Mouse (Mus musculus) CH12.LX (cell line): Measurements from ENCODE around the gene Fam19a2. TPM values are rescaled to one million over a fixed set of nuclear protein-coding genes. Genes with fewer than 3 reads are reported as not detected.

ENCODE experiments used
- DNase-seq: peaks from one replicate; pipeline ENCODE4 v3.0.0-alpha.2; 2013; ENCODE audit errors: extremely low read depth
- H3K27ac ChIP-seq: 2 replicates; pipeline ENCODE4 v1.5.1; 2012; ENCODE audit warnings: low read depth, mild to moderate bottlenecking, control low read depth, moderate library complexity; ENCODE audit not compliant: insufficient read depth
- H3K27me3 ChIP-seq: replicated peaks from 2 replicates; pipeline ENCODE3; 2012; ENCODE audit warnings: inconsistent platforms
- H3K36me3 ChIP-seq, 2 experiments: replicated peaks in 1 of 2; 2 replicates each; pipeline versions ENCODE3 to v1.6.1; 2012; ENCODE audit warnings: inconsistent platforms in 1 of 2, low read length in 1 of 2, mild to moderate bottlenecking in 1 of 2, mixed read lengths in 1 of 2, moderate library complexity in 1 of 2; ENCODE audit not compliant: control insufficient read depth in 1 of 2, insufficient read depth in 1 of 2
- H3K4me1 ChIP-seq, 2 experiments: 2 replicates each; pipeline ENCODE4 v1.6.1; 2012; ENCODE audit warnings: inconsistent platforms in 1 of 2, moderate library complexity in 1 of 2; ENCODE audit not compliant: insufficient read depth in 2 of 2, control insufficient read depth in 1 of 2
- H3K4me2 ChIP-seq: 2 replicates; pipeline ENCODE4 v1.6.1; 2012; ENCODE audit warnings: low read depth, mild to moderate bottlenecking, control low read depth; ENCODE audit not compliant: poor library complexity, insufficient read depth, severe bottlenecking
- H3K4me3 ChIP-seq, 3 experiments: fragments of 150-350 bp in 1 of 3; sonication (generic) in 1 of 3; replicated peaks in 1 of 3; 2 replicates each; pipeline versions ENCODE3 to v1.5.1; 2011 to 2012; ENCODE audit warnings: low read depth in 2 of 3, low read length in 2 of 3, mild to moderate bottlenecking in 2 of 3, moderate library complexity in 2 of 3, control low read depth in 1 of 3, improper control_type of control experiment in 1 of 3, inconsistent platforms in 1 of 3, mixed read lengths in 1 of 3; ENCODE audit not compliant: poor library complexity in 1 of 3
- H3K79me2 ChIP-seq: replicated peaks from 2 replicates; pipeline ENCODE4 v1.6.1; 2012; ENCODE audit warnings: mild to moderate bottlenecking, moderate library complexity; ENCODE audit not compliant: control insufficient read depth, poor library complexity, insufficient read depth, severe bottlenecking; ENCODE audit errors: extremely low read depth
- H3K9ac ChIP-seq: 2 replicates; pipeline ENCODE4 v1.6.1; 2012; ENCODE audit warnings: low read depth, mild to moderate bottlenecking, control low read depth, moderate library complexity; ENCODE audit not compliant: insufficient read depth
- H3K9me3 ChIP-seq: replicated peaks from 2 replicates; pipeline ENCODE3; 2012; ENCODE audit warnings: low read length, inconsistent platforms, mixed read lengths
- BHLHE40 ChIP-seq: IDR thresholded peaks from 2 replicates; pipeline ENCODE4 v1.6.1; 2011; ENCODE audit warnings: mild to moderate bottlenecking, low read depth, low read length, improper control_type of control experiment
- CHD1 ChIP-seq: IDR thresholded peaks from 2 replicates; pipeline ENCODE4 v1.6.1; 2012; ENCODE audit warnings: low read depth, low read length, improper control_type of control experiment, inconsistent platforms
- CTCF ChIP-seq, 2 experiments: IDR thresholded peaks in 1 of 2; conservative IDR thresholded peaks in 1 of 2; 2 replicates each; pipeline ENCODE4 v1.5.1; 2011 to 2012; ENCODE audit warnings: low read depth in 2 of 2, low read length in 2 of 2, improper control_type of control experiment in 1 of 2, inconsistent platforms in 1 of 2, mild to moderate bottlenecking in 1 of 2, moderate library complexity in 1 of 2
- E2F4 ChIP-seq: IDR thresholded peaks from 2 replicates; pipeline ENCODE4 v1.6.1; 2011; ENCODE audit warnings: low read depth, low read length, improper control_type of control experiment; ENCODE audit not compliant: insufficient replicate concordance
- ELF1 ChIP-seq: IDR thresholded peaks from 2 replicates; pipeline ENCODE4 v1.6.1; 2014; ENCODE audit warnings: low read depth, mild to moderate bottlenecking, inconsistent platforms, low read length, improper control_type of control experiment
- ETS1 ChIP-seq: conservative IDR thresholded peaks from 2 replicates; pipeline ENCODE4 v1.6.1; 2012; ENCODE audit warnings: low read depth, mild to moderate bottlenecking, inconsistent platforms, low read length, improper control_type of control experiment, moderate library complexity
- GABPA ChIP-seq: IDR thresholded peaks from 2 replicates; pipeline ENCODE4 v1.6.1; 2012; ENCODE audit warnings: low read depth, low read length, improper control_type of control experiment, inconsistent platforms; ENCODE audit not compliant: insufficient replicate concordance
- HCFC1 ChIP-seq: IDR thresholded peaks from 2 replicates; pipeline ENCODE4 v1.6.1; 2012; ENCODE audit warnings: low read depth, mild to moderate bottlenecking, inconsistent platforms, low read length, improper control_type of control experiment
- JUND ChIP-seq: conservative IDR thresholded peaks from 2 replicates; pipeline ENCODE4 v1.6.1; 2011; ENCODE audit warnings: low read depth, low read length, improper control_type of control experiment
- KAT2A ChIP-seq: IDR thresholded peaks from 2 replicates; pipeline ENCODE4 v1.6.1; 2012; ENCODE audit warnings: low read length, improper control_type of control experiment, inconsistent platforms; ENCODE audit not compliant: insufficient replicate concordance
- MAFK ChIP-seq: IDR thresholded peaks from 2 replicates; pipeline ENCODE4 v1.6.1; 2011; ENCODE audit warnings: low read length, improper control_type of control experiment; ENCODE audit not compliant: insufficient replicate concordance
- MAZ ChIP-seq: IDR thresholded peaks from 2 replicates; pipeline ENCODE4 v1.6.1; 2012; ENCODE audit warnings: low read depth, mild to moderate bottlenecking, inconsistent platforms, low read length, improper control_type of control experiment, moderate library complexity
- MXI1 ChIP-seq: IDR thresholded peaks from 2 replicates; pipeline ENCODE4 v1.6.1; 2011; ENCODE audit warnings: mild to moderate bottlenecking, low read depth, low read length, improper control_type of control experiment
- MYC ChIP-seq: IDR thresholded peaks from 2 replicates; pipeline ENCODE4 v1.6.1; 2011; ENCODE audit warnings: low read depth, mild to moderate bottlenecking, improper control_type of control experiment, low read length
- NRF1 ChIP-seq: IDR thresholded peaks from 2 replicates; pipeline ENCODE4 v1.6.1; 2014; ENCODE audit warnings: low read depth, mild to moderate bottlenecking, inconsistent platforms, low read length, improper control_type of control experiment, moderate library complexity
- POLR2A ChIP-seq: IDR thresholded peaks from 2 replicates; pipeline ENCODE4 v1.6.1; 2011; ENCODE audit warnings: low read depth, mild to moderate bottlenecking, improper control_type of control experiment, low read length
- POLR2AphosphoS2 ChIP-seq: IDR thresholded peaks from 2 replicates; pipeline ENCODE4 v1.6.1; 2011; ENCODE audit warnings: low read depth, low read length, improper control_type of control experiment
- RAD21 ChIP-seq: IDR thresholded peaks from 2 replicates; pipeline ENCODE4 v1.6.1; 2011; ENCODE audit warnings: low read depth, mild to moderate bottlenecking, low read length, improper control_type of control experiment, moderate library complexity
- RCOR1 ChIP-seq: conservative IDR thresholded peaks from 2 replicates; pipeline ENCODE4 v1.6.1; 2012; ENCODE audit warnings: low read depth, mild to moderate bottlenecking, inconsistent platforms, low read length, improper control_type of control experiment
- SIN3A ChIP-seq: IDR thresholded peaks from 2 replicates; pipeline ENCODE4 v1.6.1; 2012; ENCODE audit warnings: low read length, improper control_type of control experiment, inconsistent platforms
- SMC3 ChIP-seq: IDR thresholded peaks from 2 replicates; pipeline ENCODE4 v1.6.1; 2011; ENCODE audit warnings: low read depth, low read length, improper control_type of control experiment
- TCF12 ChIP-seq: IDR thresholded peaks from 2 replicates; pipeline ENCODE4 v1.6.1; 2014; ENCODE audit warnings: low read depth, mild to moderate bottlenecking, inconsistent platforms, low read length, improper control_type of control experiment
- UBTF ChIP-seq: IDR thresholded peaks from 2 replicates; pipeline ENCODE4 v1.6.1; 2012; ENCODE audit warnings: low read depth, mild to moderate bottlenecking, inconsistent platforms, low read length, improper control_type of control experiment, moderate library complexity
- USF1 ChIP-seq: IDR thresholded peaks from 2 replicates; pipeline ENCODE4 v1.6.1; 2014; ENCODE audit warnings: low read depth, mild to moderate bottlenecking, inconsistent platforms, low read length, improper control_type of control experiment
- USF2 ChIP-seq: conservative IDR thresholded peaks from 2 replicates; pipeline ENCODE4 v1.6.1; 2011; ENCODE audit warnings: low read depth, low read length, improper control_type of control experiment
- ZC3H11A ChIP-seq: IDR thresholded peaks from 2 replicates; pipeline ENCODE4 v1.6.1; 2012; ENCODE audit warnings: low read depth, mild to moderate bottlenecking, inconsistent platforms, low read length, improper control_type of control experiment
- ZKSCAN1 ChIP-seq: IDR thresholded peaks from 2 replicates; pipeline ENCODE4 v1.6.1; 2012; ENCODE audit warnings: low read depth, inconsistent platforms, low read length, improper control_type of control experiment, borderline replicate concordance
- ZMIZ1 ChIP-seq: IDR thresholded peaks from 2 replicates; pipeline ENCODE4 v1.6.1; 2012; ENCODE audit warnings: low read depth, mild to moderate bottlenecking, inconsistent platforms, low read length, improper control_type of control experiment
- dilution Hi-C: fragments of 300-500 bp; cut with MboI; formaldehyde crosslinking; loops from 2 replicates; pipeline ENCODE4 v1.14.3; 2020; ENCODE audit warnings: low sequenced_read_pairs; ENCODE audit not compliant: extremely low pct_unique_long_range_greater_than_20kb, extremely low pct_ligation_motif_present
- in situ Hi-C: fragments of 300-500 bp; cut with MboI; formaldehyde crosslinking; loops from 3 replicates; pipeline ENCODE4 v1.14.3; 2019; ENCODE audit warnings: low sequenced_read_pairs, low pct_ligation_motif_present, low pct_unique_long_range_greater_than_20kb, mixed read lengths
- polyA plus RNA-seq: library from polyadenylated mRNA; unstranded; fragments of >175 nt; gene quantifications from 2 replicates; pipeline ENCODE4 v1.2.1, GENCODE M21; 2012; ENCODE audit warnings: low read depth; ENCODE audit not compliant: insufficient read length
- total RNA-seq, 2 experiments: library from RNA; depleted of rRNA; stranded (reverse); fragments of 300-350 nt in 1 of 2; fragments of >200 nt in 1 of 2; gene quantifications; 2 replicates each; pipeline ENCODE4 v1.2.3; 2012 to 2014

Fam19a2 gene
- total and polyA plus RNA-seq, 3 experiments = not detected

DNA sequence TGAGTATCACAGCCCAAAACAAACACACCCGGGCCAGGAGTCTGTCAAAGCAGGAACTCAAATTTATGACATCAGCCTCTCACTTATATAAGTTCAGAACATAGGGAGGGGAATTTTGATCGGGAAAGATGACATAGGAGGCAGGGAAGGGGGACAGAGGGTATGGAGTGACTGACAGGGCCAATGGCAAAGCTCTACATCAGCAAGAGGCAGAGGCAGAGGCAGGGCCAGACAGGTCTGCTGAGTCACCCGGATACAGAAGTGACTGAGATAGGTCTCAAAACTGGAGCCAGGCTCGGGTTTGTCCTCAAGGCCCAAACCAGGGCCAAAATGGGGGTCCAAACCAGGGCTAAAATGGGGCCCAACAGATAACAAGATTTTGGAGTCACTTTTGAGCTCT is 272.3 kb downstream of the Fam19a2 start:
- no peaks in the 10 kb centered on the region for H3K36me3 ChIP-seq
- H3K4me3 ChIP-seq = no peak overlapping the region
- no peak overlapping the region for H3K4me2 ChIP-seq
- H3K27ac ChIP-seq = no peak overlapping the region
- peaks cover 33% of the 10 kb centered on the region for H3K9me3 ChIP-seq
- no peaks in the 10 kb centered on the region for H3K4me1 ChIP-seq
- dilution Hi-C loops (no loop called here), in situ Hi-C loops (no loop called here)
- TF ChIP-seq ETS1 = no peak
- TF ChIP-seq BHLHE40 = no peak
- no peak for TF ChIP-seq USF1
- no peak for TF ChIP-seq POLR2AphosphoS2
- TF ChIP-seq KAT2A = no peak
- TF ChIP-seq TCF12 = no peak
- no peak for TF ChIP-seq POLR2A
- TF ChIP-seq MXI1 = no peak
- no peak for TF ChIP-seq RCOR1
- TF ChIP-seq E2F4 = no peak
- TF ChIP-seq ZKSCAN1 = no peak
- TF ChIP-seq CTCF (conservative IDR thresholded peaks at IDR 0.05 in 1 of 2, IDR thresholded peaks at IDR 0.05 in 1 of 2; ENCODE audit: low read depth in 2 of 2, low read length in 2 of 2) = no peak
- no peak for TF ChIP-seq MAFK
- no peak for TF ChIP-seq USF2
- no peak for TF ChIP-seq JUND
- TF ChIP-seq ZC3H11A = no peak
- no peak for TF ChIP-seq RAD21
- no peak for TF ChIP-seq HCFC1
- H3K27me3 ChIP-seq = no peaks in the 10 kb centered on the region
- no peak overlapping the region for H3K9ac ChIP-seq
- no peak for DNase-seq
- no peaks in the 10 kb centered on the region for H3K79me2 ChIP-seq

GRCm38 (mm10) chr10:123548391-123548790 is 284.6 kb downstream of the Fam19a2 start:
- no peaks in the 10 kb centered on the region for H3K4me1 ChIP-seq
- in situ Hi-C loops (no loop called here), dilution Hi-C loops (no loop called here)

More at GRCm38 (mm10) chr10:123548391-123548790, 284.6 kb downstream of the Fam19a2 start:
- no peak overlapping the region for H3K4me2 ChIP-seq
- H3K79me2 ChIP-seq = no peaks in the 10 kb centered on the region
- H3K4me3 ChIP-seq = no peak overlapping the region
- H3K36me3 ChIP-seq = no peaks in the 10 kb centered on the region
- no peak overlapping the region for H3K9ac ChIP-seq
- TF ChIP-seq JUND (no peak), UBTF (no peak), MYC (no peak), GABPA (no peak), TCF12 (no peak), CHD1 (no peak), ZKSCAN1 (no peak), ZC3H11A (no peak), SMC3 (no peak), ELF1 (no peak), HCFC1 (no peak), ZMIZ1 (no peak), MAZ (no peak), SIN3A (no peak), POLR2AphosphoS2 (no peak), NRF1 (no peak)
- peaks cover 44% of the 10 kb centered on the region for H3K9me3 ChIP-seq
- H3K27ac ChIP-seq = no peak overlapping the region
- no peak for DNase-seq
- H3K27me3 ChIP-seq = no peaks in the 10 kb centered on the region
